Mouse (Mus musculus): ENCODE data around the gene Dnal1.

DNA sequence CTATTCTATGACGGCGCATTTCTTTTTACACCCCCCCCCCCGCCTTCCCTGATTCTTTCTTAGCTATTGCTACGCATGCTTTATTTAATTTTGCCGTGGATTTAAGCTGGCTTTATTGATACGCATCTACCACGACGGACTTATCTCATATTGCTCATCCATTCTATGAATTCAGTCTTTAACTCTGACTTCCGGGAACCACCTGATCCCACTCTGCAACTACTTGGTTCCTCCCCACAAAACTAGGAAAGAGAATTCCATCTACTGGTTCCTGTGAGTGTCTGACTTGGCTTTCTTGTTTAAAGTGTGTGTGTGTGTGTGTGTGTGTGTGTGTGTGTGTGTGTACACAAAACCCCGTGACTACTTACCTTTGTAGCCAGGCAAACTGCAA, 34.5 kb downstream of the Dnal1 start:
- TF ChIP-seq CTCF (IDR thresholded peaks at IDR 0.05; ENCODE audit: insufficient read depth, low read depth, low read length) (no peak), POLR2A (IDR thresholded peaks at IDR 0.05; ENCODE audit: insufficient read depth, low read depth, low read length) (no peak; the same call in 1 of the 2 replicates)
